Mouse (Mus musculus): ENCODE data around the gene Pde4d.

The Pde4d gene

GRCm38 (mm10) chr13:109534709-109535284 lies 1085.0 kb downstream of the Pde4d start:
- DNase-seq = no peak

DNA sequence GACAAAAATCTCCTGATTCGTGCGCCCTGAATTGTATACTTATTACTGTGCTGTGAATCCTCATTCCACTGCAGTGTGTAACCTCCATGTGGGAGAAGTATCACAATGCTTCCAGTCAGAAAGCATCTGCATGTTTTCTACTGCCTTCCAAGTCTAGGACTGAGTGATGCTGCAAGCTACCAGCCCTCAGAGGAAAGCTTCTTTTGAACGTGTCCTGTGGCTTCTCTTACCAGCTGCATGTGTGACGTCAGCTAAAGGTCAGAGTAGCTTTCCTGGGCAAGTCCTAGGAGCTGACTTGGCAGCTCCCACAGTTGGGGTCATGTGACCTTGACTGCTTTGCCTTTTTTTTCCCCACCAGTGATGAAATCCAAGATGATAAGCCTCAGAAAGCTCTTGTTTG lies 1086.9 kb downstream of the Pde4d start:
- DNase-seq = no peak

DNA sequence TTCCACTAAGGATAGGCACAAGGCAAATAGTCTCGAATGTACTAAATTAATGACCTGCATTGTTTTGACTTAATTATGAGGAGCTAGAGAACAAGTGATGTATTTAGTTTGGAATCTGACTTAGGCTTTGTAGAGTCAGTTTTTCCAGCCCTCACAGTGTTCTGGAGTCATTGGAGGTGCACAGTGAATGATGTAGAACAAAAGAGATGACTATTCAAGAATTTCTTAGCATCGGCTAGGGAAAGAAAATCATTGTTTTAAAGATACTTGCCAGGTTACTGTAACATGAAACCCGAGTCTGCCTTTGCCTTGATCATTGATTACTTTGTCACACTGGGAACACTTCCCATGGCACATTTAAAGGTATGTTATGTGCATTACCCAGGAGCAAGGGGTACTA lies 1089.6 kb downstream of the Pde4d start:
- no peak for DNase-seq

GRCm38 (mm10) chr13:109544646-109545045 lies 1094.9 kb downstream of the Pde4d start:
- no peak for DNase-seq

DNA sequence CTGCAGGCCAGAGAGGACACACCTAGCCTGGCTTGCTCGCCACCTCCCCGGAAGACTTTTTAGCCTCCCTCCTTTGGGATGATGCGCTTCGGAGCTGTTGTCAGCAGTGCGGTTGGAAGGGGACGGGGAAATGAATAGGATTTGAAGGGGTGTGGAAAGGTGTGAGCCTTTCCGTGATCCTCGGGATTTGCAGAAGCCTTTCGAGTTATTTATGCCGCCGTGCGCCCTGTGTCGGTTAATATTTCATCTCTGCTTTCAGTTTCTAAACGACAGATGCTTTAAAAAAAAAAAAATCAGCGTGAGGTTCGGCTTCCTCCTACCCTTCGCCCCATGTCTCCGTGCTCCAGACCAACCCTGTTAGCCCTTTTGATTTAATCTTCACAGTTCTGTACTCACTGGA lies 1096.6 kb downstream of the Pde4d start:
- no peak for DNase-seq

DNA sequence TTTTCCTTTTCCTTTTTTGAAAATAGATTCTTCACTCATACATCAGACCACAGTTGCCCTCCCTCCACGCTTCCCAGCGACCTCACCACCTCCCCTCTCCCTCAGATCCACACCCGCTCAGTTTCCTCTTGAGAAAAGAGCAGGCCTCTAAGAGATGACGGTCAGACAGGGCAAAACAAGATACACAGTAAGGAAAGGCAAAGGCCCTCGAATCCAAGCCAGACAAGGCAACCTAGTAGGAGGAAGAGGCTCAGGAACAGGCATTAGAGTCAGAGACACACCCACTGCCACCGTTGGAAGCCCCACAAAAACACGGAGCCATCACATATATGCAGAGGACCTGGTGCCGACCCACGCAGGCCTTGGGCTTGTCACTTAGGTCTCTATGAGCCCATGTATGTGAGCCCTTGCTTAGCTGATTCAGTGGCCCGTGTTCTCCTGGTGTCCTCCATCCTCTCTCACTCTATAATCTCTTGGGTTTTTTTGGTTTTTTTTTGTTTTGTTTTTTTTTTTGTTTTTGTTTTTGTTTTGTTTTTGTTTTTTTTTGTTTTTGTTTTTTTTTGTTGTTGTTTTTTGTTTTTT lies 1097.3 kb downstream of the Pde4d start:
- DNase-seq = peak in 1 of 2 experiments; percentile 15

- DNase-seq = peak; percentile 85 to 86
These were observed 1098.0 kb downstream of the Pde4d start for GRCm38 (mm10) chr13:109547700-109548099.

- peak in 1 of 2 experiments; percentile 30 for DNase-seq
These were observed 1098.5 kb downstream of the Pde4d start for GRCm38 (mm10) chr13:109548263-109548662.

DNA sequence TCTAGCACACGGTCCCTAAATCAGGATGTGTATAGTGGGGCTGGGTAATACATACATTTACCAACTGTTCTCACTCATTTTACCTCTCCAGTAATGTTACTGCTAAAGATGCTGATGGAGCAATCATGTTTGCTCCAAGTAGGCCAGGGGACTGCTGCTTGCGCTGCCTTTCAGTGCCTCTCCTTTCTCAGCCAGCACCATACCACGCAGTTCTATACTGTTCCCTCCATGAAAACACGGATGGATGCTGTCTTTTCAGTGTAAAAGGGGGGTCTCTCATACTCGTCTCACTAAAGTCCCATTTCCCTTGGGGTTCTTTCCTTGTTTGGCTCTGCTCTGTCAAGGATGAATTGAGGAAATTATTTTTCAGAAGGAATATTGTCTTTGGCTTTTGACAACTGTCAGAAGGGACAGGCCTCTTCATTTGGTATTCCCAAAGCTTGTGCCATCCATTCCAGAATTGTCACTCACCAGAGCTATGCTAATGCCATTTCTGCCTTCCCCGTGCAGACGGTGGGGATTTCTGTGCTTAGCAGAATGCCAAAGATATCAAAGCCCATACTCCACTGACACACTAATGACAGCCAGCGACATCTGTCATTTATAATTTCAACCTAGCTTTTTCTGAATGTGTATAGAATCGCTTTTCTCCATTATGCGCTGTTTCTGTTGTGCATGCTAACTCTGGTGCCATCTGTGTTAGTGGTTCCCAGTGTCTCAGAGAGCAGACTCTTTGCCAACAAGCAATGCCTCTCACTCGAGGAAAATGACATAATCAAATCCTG lies 1099.2 kb downstream of the Pde4d start:
- peak; percentile 21 to 44 for DNase-seq

DNA sequence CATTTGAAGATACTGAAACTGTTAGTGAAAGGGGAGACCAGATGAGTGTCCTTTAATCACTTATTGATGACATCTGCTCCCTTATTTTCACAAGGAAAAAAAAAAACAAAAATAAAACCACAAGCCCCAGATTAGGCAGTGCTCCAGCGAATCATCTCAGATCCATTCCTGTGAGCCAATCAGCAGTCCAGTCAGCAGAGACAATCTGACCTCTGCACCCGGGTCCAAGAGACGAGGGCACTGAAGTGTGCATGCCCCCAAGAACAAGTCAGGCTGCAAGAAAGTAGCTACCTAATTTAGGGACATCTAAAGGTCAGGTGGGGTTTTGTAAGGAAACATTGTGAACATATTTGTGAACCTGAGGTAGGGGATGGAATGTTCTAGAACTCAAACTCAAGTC lies 1102.1 kb downstream of the Pde4d start:
- no peak for DNase-seq

DNA sequence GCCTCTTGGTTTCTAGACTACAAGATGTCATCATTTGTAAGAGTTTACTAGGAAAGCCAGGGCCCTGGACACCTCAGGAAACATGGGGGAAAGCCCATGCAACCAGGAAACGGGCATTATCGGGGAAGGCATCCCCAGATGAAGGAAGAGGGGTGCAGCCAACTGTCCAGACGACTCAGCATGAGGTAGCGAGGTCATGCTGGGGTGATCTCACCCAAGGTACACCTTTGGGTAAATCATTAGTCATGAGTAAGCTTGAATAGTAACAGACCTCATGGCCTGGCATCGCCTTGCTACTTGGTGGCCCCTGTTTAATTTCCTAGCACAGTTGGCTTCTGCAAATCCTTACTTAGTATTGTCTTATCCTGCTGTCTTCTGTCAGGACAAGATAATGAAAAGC lies 1105.8 kb downstream of the Pde4d start:
- peak in 1 of 2 experiments; percentile 15 for DNase-seq

DNA sequence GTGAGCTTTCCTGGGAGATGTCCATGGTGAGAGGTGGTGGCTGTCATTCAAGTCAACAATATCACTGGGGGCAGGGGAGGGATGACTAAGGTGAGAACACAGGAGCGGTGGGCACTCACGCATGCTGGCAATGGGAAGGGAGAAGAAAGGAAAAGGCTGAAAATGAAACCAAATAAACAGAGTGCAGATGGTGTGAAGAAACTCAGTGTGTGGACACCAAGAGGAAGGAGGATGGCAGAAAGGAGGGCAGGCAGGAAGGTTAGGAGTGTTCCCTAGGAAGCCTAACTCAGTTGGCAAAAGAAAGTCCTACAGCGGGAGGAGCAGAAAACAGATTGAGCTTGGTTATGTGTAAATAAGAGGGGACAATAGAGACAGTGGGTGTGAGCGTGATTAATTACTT lies 1107.1 kb downstream of the Pde4d start:
- peak in 1 of 2 experiments; percentile 32 for DNase-seq

DNA sequence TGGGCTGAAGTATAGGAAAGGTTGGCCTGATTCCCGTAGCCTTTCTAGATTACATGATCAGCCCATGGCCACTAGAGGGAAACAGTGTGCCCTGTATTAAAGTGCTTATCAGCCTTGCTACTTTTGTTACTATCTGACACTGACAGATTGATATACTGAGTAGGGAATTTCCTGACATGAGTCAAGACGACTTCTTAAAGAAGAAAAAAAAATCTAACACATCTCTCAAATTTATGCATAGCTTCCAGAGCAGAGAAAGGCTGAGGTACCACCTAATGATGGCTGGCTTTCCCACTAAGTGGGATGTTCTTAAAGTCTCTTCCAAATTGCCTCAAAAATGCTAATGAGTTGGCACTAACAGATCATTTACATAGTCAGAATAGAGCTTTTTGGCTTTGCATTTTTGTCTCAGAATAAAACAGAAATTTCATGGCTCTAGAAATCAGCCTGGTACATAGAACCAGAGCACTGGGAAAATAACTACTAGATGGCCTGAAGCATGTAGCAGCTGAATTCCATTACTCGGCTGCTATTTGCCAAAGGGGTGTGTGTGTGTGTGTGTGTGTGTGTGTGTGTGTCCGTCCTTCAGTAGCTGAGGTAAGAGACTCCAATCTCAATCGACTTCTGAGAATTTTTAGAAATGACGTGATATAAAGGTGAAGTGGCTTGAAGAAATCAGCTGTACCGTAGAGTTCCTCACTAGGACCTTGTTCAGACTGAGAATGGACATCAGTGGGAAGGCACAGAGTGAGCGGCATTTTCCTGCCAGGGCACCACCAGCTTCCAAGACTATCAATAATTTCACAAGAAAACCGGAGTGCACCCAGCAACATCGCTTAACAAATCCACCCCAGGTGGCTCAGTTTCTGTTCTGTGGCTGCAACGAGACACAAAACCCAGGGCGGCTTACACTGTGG lies 1108.9 kb downstream of the Pde4d start:
- peak; percentile 68 to 69 for DNase-seq

GRCm38 (mm10) chr13:109560261-109560660 lies 1110.5 kb downstream of the Pde4d start:
- DNase-seq = no peak

DNA sequence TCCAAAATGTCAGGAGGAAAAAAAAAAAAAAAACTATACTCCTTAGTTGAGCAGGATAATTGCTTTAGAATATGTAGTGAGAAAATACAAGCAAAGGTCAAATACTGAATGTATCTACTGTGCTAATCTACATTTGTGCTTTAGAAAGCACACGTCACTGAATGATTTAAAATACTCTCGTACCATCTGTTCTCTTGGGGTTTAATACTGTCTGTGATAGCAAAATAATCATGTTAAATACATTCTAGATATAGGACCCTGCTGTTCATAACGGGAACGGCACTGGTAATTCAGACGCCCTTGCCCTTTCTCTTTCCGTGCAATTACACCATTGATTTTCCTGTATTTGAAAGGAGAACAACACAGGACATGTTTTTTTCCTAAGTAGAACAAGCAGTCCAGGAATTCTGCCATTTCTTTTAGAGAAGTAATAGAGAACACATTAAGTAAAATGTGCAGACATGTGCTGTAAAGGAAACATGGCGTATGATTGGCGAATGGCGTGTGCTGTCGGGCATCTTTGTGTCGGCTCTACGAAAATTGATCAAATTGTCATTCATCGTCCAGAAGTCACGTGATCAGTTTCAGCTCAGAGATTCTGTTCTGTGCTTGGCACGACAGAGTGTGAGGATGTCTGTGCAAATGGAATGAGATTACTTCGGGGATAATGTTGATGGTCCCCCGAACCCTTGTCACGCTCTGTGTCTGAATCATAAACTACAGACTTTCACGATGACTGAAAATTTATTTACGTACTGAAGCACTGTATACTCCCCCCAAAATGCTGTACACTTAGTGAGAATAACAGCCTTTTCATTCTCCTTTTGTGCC lies 1119.1 kb downstream of the Pde4d start:
- no peak for DNase-seq

DNA sequence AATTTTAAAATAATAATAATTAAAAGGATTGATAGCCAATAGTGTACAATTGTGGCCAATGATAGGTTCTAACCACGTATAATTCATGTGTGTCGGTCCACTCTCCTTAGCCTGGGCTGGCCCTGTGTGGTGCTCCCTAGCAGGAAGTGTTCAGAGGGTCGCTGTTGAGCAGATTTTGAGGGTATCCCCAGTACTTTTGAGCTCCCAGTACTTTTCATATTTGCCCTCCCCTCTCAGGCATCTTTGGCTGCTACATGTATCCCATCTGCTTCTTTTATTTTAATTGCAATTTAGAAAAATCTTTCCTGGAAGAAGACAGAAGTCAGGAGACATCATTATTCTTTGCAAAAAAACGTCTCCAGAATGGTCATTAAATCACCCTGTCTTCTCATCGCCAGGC lies 1119.7 kb downstream of the Pde4d start:
- no peak for DNase-seq

- DNase-seq = no peak
These were observed 1127.0 kb downstream of the Pde4d start for GRCm38 (mm10) chr13:109576725-109577124.

DNA sequence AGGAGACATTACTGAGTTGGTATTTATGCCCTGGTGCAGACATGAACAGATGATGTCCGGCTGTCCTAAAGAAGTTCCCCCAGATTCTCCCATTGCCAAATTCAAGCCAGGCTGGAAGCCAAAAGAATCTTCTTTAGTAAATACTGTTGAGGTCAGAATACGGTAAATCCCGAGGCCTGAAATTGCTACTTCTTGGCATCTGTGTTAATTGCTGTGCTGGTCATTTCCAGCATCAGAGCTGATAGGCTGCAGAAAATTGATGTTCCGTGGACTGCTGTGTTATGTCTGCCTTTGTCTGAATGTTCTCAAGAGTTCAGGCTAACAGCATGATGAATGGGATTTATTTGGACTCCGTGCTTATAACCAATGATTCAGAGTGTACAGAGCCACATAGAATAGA lies 1127.7 kb downstream of the Pde4d start:
- DNase-seq = no peak

GRCm38 (mm10) chr13:109577901-109578300 lies 1128.2 kb downstream of the Pde4d start:
- no peak for DNase-seq

DNA sequence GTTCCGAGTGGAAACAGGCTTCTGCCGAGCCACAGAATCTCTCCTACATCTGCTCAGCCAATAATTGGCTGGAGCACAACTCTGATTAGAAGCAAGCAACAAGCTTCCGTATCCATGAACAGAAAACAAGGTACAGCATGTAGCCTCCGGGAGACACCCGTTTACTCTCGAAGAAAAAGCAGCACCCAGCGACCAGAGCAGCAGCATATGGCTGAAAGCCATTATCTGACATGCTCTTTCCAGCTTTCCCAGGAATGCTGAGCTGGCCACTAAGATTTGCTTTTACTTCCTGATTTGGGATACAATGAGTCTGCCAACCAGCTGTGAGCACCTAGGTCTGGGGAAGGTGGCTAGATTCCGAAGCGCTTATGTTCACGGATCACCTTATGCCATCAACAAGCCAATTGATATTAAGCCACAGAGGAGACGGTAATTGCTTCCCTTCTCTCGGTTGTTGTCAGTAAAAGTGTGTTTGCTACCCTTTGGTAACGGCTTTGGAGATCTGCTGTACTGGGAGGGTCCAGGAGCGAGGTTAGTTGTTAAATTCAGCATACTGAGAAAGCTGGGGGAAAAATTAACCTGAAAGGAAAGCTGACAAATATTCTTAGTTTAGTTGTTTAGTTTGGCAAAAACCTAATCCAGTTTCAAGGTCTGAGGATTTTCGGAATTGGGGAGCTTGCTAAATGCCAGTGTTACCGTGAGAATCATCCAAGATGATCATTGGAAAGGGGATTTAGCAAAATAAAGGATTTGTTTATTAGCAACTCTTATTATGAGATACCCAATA lies 1131.7 kb downstream of the Pde4d start:
- DNase-seq = peak in 1 of 2 experiments; percentile 26

- no peak for DNase-seq
These were observed 1140.3 kb downstream of the Pde4d start for GRCm38 (mm10) chr13:109590048-109590447.

Data from cerebellum, postnatal 14 days (tissue).